Mouse (Mus musculus): Measurements from ENCODE around the gene Dntt.

DNA sequence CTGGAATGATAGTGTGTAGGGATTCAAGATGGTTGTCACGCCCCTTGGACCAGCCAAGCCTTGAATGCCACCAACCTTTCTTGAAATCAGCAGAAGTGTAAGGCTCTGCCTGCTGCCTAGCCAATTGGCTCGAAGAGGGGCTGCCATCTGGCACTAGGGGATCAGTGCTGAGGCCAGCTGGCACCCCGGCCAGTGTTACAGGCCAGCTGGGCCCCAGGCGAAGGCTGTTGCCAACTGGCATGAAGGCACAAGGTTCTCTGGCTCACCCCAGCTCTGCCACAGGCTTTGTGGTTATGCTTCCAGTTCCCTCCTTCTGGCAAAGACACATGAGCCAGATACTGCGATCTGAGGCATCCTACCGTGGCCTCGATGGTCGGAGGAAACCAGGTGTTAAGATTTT lies 72.3 kb downstream of the Dntt start:
- TF ChIP-seq CTCF (IDR thresholded peaks at IDR 0.05; ENCODE audit: extremely low read depth, insufficient read depth, insufficient read length, insufficient replicate concordance), result no peak
- no peak for TF ChIP-seq POLR2A (IDR thresholded peaks at IDR 0.05; ENCODE audit: low read depth, low read length)
